Mouse (Mus musculus): Measurements from ENCODE around the gene Fam196a.

Fam196a gene

DNA sequence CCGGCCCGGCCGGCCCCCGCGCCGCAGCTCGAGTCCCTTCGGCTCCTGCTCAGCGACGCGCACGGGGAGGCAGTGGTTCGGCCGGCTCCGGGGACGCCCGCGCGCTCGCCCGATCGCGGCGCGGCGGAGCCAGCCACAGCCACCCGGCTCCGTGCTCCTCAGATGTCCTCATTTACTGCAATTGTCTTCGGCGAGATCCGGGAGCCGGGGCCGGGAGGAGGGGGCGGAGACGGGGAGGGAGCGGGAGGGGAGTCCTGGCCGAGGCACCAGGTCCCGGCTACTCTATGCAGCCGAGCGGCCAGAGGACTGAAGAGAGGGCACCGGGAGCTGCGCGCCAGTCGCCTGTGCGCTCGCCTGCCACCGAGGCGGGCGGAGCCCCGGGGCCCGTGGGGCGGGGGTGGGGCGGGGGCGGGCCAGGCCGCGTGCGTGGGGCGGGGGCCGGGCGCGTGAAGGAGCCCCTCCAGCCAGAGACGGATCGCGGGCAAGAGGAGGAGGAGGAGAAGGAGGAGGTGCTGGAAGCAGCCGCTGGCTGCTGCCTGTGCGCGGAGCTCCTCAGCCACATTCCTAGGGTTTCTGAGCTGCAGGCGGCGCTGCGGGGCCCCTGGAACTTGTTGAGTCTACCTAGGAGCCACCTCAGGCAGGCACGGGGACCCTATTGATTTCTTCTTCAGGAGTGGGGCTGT is at the start of gene Fam196a:
Gene Fam196a (minus strand): TSS at position 504 of the 683 bp plus-strand sequence.
- peak; percentile 19 for DNase-seq (ENCODE audit: low spot score)

DNA sequence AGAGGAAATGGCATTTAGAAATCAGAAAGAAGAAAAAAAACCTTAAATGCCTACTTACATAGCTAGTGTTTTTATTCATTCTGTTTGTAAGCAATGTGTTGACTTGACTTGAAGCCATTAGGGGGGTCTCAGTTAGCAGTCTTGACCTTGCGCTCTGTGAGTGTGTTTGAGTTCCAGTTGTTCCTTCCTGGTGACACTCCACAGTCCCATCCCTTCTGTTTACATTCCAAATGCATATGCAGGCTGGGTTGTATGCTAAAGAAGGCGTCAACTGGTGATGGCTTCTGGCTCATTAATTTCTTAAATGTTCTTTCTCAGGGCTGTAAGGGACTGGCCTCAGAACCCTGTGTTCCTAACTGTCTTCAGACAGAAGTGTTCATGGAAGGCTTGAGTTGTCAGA is 23.4 kb upstream of the Fam196a start:
- DNase-seq (ENCODE audit: low spot score) = no peak

DNA sequence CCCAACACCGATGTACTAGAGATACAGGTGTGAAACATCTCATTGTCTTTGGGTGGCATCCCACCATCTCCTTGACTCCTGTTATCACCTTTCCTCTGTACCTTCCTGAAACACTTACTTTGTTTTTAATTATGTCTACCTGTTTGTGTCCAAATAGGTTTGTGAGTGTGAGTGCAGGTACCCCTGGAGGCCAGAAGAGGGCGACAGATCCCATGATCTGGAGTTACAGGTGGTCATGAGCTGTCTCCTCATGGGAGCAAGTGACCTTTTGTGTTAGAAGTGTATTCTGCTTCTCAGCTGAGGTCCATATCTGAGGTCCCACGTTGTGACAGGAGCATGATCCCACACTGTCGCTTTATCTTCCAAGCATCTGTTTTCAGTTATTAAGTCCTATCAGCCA is 22.6 kb upstream of the Fam196a start:
- DNase-seq (ENCODE audit: low spot score) = no peak

DNA sequence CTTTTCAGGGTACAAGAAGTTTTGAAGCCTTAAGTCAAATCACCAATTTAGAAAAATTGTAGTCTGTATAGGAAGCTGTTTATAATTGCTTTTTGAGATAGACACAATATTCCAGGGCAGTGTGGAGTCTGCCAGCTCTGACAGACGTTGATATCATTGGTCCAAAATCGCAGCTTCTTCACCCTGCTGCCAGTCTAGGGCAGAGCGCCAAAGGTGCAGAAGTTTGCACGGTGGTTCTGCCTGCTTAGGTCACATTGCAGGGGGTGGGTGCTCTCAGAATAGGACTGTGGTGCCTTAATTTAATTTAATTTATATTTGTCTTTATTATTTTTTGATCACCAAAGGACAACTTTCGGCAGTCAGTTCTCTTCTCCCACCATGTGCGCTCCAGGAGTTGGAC is 20.9 kb upstream of the Fam196a start:
- no peak for DNase-seq (ENCODE audit: low spot score)

DNA sequence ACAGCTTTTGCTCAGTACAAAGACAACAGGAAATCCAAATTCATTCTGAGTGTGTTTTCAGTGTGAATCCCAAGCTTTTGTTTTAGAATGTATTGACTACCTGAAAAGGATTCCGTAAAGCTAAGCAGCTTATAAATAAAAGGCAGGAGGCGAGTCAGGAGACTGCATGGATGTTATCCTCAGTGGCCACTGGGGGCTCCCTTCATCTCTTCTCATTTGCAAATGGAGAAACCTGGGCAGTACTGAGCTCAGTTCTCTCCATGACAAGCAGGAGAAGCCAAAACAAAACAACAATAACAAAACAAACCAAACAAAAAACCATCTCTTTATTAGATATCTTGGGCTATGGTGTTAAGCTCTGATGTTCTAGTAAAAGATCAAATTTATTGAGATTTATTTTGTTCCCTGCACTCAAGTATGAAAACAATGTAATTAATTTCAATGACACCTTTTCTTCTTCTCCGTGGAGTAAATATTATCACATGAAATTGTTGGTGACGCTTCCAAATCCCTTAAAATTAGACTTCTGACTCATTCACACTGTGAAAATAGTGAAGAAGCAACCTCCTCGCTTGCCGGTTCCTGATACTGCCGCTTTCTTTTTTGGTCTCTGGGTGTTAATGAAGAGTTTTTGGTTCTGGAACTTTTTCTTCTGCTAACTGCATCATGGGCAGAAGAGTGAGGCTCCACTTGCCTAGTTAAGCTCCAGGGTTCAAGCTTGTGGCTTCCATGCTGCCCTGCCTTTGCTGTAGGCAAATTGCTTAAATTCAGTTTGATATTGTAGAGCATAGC is 7.9 kb upstream of the Fam196a start:
- no peak for DNase-seq (ENCODE audit: low spot score)

DNA sequence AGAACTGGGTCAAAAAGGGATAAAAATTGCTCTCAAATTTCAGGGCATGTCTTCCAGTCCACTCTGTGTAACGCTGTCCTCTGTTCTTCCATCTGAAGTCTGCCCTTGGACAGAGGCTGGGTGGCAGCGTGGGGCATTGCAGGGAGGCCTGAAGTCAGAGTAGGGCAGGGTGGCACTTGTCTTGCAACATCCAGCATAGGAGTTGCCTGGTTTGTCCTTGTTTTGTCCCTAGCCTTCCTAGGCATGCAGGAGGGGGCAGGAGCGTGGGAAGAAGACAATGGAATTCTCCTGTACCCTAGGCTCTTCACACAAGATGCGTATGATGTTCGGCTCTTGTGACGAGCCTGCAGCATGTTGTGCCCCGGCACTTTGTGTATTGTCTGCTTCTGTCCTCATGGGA is 5.5 kb upstream of the Fam196a start:
- DNase-seq (ENCODE audit: low spot score) = no peak

DNA sequence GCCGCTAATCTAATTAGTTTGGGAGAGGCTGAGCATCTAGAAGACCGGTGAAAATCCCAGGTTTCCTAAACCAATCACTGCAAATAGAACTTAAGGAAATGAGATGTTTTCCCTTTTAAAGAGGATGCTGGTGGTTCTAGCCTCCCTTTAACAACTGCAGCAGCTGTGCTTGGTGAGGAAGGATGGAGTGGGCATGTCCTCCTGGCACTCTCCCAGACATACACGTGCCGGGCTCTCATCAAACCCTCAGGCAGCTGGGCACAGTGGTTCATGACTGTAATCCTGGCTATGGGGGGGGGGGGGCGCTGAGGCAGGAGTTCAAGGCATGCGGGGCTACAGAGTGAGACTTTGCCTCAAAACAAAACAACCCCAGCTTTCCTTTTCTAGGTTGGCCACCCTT is 4.8 kb upstream of the Fam196a start:
- no peak for DNase-seq (ENCODE audit: low spot score)

DNA sequence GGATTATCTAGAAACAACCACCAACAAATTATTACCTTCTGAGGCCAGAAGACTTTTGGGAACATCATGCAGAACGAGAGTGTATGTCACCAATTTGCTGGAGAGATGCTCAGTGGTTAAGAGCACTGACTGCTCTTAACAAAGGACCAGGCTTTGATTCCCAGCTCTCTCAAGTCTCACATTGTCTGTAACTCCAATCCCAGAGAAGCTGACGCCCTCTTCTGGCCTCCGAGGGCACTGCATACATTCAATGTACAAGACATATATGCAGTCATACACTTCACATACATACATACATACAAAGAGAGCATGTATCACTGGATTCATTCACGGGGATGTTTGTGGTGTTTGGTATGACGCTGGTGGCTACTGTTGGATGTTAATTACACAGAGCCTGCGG is 3.7 kb upstream of the Fam196a start:
- DNase-seq (ENCODE audit: low spot score) = no peak

DNA sequence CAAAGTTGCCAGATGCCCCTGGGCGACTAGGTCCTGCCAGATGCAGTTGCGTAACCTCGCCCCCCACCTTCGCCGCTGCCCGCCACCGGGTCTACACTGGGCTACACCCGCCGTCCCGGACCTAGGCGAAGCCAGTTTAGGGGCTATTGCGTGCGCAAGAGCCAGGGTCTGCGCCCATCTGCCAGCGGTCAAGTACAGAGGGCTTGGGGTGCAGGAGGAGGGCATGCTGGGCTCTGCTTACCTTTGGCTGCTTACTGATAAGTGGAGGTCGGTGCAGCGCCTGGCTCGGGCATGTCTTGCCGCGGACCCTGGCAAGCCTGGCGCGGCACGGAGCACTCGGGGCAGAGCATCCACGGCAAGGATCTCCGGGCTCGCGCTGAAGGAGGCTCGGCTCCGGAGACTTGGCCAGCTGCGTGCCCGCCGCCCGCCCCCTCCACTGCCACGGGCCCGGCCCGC is 731 bp downstream of the Fam196a start:
- DNase-seq (ENCODE audit: low spot score) = no peak

DNA sequence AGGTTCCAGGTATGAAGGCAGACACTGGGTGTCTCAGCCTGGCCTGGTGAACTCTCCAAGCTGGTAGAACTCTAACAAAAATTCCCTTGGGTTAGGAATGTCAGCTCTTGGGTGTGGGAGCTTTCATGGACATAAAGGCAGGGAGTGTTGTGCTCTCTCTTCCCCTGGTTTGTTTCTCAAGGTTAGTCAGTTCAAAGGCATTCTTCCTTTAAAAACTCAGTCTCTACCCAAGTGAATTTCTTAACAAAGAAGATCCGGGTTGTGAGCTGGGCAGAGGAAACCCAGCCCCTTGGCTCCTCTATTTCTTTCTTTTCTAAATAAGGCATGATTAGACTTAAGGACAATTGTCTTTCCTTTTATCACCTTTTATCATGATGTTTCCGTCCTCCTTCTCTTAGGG is 6.3 kb downstream of the Fam196a start:
- no peak for DNase-seq (ENCODE audit: low spot score)

DNA sequence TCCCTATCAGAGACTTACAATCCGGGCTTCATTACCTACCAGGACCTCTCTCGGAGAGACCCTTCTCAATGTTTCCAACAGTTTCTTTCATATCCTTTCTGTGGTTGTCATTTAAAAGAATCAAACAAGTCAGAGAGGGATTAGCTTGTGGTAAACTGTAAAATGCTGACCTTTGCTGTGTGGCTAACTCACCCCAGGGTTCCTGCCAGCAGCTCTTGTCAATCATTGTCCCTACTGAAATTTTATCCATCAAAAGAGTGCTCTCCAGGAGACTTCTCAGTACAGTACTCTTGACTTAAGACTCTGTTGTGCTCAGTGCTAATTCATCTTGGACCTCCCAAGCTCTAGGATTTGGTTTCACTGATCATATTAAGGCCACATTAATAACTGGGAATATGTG is 36.2 kb downstream of the Fam196a start:
- DNase-seq (ENCODE audit: low spot score) = no peak

DNA sequence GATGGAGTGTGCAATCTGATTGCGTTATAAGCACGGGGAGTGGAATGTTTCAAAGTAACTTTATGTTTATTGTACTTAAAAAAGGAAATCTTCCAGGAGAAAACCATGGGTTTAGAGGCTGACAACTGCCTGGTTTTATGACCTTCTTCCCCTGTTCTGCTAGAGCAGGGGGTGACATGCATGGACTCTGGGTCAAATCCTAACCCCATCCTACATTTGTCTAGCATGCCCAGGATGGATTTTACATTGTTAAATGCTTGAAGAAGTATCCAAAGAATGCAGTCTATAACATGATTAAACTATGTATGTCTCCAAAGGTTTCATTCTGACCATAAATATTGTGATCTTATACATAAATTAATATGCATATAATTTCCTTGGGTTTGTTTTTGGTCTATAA is 38.8 kb downstream of the Fam196a start:
- DNase-seq (ENCODE audit: low spot score) = no peak

DNA sequence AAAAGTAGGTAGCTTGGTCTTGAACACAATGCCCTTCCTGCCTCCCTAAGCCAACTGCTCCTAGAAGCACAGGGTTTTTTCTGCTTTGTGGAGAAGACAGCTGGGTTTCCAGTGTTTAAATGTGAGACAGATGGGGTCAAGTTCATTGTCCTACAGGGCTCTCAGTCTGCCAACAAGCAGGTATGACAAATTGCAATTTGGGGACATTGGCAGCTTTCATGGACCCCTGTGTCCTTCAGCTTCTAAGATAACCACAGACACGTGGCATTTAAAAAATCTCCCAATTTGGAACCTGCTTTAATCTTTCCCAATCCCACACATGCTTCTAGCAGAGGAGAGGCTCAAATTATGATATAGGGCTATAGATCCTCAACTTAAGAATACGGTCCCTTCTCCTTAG is 43.6 kb downstream of the Fam196a start:
- no peak for DNase-seq (ENCODE audit: low spot score)

DNA sequence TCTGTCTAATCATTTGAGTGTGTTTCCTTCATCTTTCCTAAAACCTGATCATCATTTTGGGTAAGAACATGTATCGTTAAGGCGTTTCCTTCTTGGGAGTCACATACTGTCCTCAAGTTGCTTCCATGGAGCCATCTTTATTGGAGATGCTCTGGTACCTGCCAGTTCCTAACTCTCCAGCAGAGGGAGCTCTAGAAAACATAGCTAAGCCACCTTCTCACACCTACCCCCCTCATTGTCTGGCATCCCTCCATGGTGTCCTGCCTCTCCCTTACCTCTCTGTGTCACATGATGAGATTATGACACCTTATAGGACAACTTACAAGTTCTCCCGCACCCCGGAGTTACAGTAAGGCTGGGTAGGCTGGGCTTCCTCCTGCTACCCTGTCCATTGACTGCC is 45.3 kb downstream of the Fam196a start:
- no peak for DNase-seq (ENCODE audit: low spot score)

DNA sequence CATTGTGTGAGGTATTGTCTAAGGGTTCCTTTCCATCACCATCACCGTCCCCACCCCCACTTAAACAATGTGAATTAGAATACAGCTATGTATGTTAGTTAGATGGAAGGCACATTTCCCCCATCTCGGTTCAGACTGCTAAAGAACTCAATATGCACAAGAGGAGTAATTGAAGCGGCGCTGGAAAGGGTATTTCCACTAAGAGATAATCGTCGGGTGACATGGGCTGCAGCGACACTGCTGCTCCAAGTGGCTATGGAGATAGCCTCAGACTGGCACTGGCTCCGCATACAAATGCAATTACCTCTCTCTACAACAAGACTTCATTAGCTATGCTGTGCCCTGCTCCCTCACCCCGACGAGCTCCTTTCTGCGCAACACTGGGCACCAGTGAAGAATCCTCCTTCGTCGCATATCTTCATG is 45.8 kb downstream of the Fam196a start:
- DNase-seq (ENCODE audit: low spot score) = no peak

DNA sequence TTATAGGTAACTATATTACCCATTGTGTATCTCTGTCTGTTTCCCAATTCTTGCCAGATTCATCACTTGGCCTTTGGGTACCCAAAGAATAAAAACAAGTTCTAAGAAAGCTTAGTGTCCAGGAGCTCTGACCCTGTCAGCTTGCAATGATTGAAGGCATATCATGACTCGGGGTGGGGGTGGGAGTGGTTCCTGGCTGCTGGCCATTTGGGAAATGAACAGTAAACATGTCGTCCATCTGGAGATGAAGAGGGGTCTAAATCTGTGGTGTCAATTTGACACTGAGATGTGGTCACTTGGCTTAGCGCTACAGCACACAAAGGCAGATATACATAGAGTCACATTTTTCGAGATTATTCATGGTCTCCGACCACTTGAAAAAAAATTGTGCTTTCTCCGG is 54.7 kb downstream of the Fam196a start:
- no peak for DNase-seq (ENCODE audit: low spot score)

DNA sequence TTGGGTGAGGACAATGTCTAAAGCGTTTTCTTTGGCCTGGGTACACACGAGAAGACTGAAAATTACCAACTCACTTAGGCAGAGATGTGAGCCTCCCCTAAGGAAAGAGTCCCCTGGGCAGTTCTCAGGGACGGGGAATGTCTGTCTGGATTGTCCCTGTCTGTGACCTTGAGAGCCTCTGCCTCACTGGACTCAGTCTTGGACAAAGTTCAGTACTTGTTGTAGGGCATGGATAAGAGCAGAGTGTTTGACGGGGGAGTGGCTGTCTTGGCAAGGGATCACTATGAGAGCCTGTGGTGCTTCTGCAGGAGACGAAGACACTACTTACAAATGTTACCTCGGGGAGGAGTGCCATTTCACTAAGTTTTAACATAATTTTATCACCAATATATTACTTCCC is 57.8 kb downstream of the Fam196a start:
- peak; percentile 43 for DNase-seq (ENCODE audit: low spot score)

DNA sequence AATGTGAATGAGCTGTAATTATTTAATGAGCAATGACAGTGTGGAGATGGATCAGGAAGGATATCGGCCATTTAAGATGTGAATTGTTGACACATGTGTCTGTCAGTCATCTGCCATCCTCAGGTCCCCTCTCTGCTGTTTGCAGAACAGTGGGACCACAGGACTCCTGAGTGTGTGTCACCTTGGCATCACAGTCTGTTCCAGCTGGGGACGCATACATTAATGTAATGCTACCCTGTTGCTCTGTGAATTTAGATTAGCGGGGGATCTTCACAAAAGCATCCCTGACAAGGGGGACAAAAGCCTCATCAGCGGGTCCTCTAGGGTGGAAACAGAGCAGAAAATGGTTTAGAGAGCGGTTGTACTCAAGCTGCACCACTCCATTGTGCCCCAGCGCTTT is 59.2 kb downstream of the Fam196a start:
- DNase-seq (ENCODE audit: low spot score) = no peak

DNA sequence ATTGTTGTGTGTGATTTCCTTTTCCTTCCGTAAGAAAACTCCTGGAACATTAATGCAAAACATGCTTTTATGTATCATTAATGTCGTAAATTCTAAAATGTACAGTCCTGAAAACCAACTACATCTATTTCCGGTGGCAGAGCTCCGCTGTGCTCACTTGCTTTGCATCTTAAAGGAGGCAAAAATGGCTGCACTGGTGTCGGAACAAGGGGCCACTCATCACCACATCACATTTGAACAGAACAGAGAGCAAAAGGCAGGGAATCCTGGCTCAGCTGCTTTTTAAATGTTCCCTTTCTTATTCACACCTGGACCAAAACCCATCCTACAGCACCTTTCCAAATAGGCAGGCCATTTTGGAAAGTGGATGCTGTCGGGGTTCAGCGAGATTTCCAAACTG is 65.2 kb downstream of the Fam196a start:
- no peak for DNase-seq (ENCODE audit: low spot score)

DNA sequence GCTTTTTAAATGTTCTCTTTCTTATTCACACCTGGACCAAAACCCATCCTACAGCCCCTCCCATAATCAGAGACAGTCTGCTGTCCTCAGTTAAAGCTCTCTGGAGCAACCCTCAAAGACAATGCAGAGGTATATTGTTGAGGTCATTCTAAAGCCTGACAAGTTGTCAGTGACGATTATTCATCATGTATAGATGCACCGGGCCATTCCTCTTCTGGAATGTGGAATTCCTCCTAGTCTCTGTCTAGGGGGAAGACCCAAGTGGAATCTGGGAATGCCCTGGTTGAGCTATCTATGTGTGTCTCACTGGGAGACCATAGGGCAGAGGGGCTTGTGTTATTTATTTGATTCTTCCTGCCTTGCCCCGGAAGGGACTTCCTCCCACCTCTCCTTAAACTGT is 65.7 kb downstream of the Fam196a start:
- DNase-seq (ENCODE audit: low spot score) = no peak

DNA sequence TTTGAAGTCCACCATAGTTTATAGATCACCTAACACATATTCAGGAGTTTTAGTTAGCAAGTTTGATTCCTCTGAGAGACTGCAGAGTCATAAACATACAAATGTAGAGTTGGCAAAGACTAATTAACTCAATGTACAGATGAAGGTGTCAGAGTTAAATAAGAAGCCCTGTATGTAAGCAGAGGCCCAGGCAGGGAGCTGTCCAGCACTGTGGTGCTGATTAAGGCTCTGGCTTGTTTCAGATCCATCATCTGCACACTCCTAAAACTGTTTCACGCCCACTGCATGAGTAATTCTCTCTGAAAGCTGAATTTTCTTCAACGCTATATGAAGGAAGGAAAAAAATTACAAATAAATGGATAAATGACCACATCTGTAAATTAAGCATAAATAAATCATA is 74.1 kb downstream of the Fam196a start:
- DNase-seq (ENCODE audit: low spot score) = no peak

DNA sequence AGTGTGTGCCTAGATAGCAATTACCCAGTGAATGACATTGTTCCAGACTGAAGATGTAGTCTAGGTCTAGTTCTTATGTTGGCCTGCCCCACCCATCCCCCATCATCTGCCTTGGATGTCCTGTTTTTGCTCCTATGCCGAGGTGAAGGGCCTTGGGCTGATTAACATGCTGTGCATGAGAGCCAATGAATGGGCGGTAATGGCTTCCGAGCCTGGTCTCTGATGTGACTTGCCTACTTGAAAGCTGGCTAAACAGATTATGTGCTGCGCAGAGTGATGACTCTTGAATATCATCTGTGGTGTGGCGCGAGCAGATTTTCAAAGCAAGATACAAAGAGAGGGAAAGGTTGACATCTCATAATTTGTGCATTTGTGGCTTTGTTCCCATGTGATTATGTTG is 76.2 kb downstream of the Fam196a start:
- DNase-seq (ENCODE audit: low spot score) = no peak

DNA sequence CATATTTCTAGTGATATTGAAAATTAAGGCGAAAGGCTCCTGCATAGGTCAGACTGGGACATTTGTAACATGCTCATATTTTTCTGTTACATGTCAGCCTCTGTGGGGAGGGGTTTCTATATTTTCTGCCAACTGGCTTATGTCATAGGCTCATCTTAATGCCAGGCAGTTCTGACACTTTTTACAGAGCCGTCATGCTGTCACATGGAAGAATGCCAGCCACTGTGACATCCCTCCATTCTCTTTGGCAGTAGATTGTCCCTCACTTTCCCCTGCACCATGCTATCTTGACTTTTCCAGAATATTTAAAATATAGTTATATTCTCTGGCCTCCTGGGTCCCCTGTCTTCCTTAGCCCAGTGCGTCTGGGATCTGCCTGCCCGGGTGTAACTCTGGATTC is 95.5 kb downstream of the Fam196a start:
- DNase-seq (ENCODE audit: low spot score) = no peak

DNA sequence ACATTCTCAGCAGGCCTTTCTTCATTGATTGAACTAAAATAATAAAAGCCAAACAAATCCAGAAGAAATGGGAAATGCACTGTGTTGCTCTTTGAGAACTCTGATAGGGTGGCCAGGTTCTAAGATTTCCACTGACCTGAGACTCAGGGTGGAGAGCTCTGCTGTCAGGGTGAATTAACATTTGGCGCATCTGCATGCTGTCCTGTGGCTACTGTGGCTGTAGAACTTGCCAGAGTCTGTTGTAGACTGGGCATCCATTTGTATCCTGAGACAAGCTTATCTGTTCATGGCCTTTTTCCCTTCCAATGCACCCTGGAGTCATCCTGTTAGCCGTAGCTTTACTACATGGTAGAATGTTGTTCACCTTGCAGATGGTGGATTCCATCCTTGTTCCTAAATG is 98.2 kb downstream of the Fam196a start:
- no peak for DNase-seq (ENCODE audit: low spot score)

Data from ovary, adult 18-20 months (tissue).